8 mouse cellular contexts compared by ENCODE assay signal in the genomic region with DNA sequence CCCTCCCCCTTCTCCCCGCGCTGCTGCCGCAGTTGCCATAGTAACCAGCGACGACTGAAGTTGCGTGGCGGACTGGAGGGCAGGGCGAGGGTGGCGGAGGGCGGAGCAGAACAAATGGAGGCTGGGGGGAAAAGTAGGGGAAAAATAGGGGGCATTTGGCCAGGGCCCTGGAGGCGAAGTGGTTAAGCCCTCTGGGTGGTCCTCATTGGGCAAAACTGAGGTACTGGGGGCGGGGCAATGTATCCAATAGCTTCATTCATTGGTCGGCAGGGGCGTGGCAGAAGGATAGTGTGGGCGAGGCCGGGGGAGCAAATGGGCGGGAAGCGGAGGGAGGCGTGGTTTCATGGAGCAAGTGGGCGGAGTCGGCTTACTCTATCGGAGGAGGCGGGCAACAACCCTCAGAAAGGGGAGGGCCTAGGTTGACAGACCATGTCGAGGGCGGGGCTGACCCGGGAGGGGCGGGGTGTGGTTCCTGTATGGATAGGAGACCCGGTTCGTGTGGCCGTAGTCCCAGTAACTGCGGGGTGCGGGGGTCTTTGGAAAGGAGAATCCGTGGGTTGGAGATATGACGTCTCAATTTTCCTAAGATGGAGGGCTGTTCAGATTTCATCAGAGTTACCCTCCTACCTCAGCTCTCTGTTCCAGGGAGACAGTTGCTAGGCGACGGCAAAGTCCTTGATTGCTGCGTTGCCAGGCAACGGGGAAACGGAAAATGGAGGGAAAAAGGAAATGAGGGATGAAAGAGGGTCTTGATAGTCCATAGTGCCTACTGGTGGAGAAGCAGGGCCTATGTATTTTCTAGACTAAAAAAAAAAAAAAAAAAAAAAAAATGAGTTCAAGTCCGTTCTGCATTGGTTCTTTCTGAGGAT. TPM values are rescaled to one million over a fixed set of nuclear protein-coding genes. Genes with fewer than 3 reads are reported as not detected.
DNase-seq lines count a peak whose midpoint lies in the region; ATAC-seq lines count a peak whose summit lies in the region.

No protein-coding gene starts in this region.

- peaks cover 23% of the 10 kb centered on the region for H3K4me1 ChIP-seq in hindbrain, embryonic 11.5 days (replicated peaks; ENCODE audit: control insufficient read depth, insufficient read depth, low read length)

- H3K27me3 ChIP-seq in hindbrain, embryonic 11.5 days (ENCODE audit: control insufficient read depth, insufficient read depth, low read length), result no peaks in the 10 kb centered on the region

- peak overlapping the region; percentile 85 for H3K27ac ChIP-seq in hindbrain, embryonic 11.5 days (ENCODE audit: low read depth, low read length)

- DNase-seq in MN1 (ENCODE audit: low spot score), result peak; percentile 97
- DNase-seq in cerebellum, adult 9-10 months, result peak; percentile 98
- peak; percentile 100 for DNase-seq in hindbrain, embryonic 11.5 days (ENCODE audit: low spot score)
- peak; percentile 99 for DNase-seq in layer of hippocampus, postnatal 10 days (ENCODE audit: low spot score in 2 of 2)
- peak; percentile 98 for DNase-seq in lung, postnatal 10 days
- peak; percentile 94 for DNase-seq in ovary, postnatal 36 days (ENCODE audit: low spot score)
- peak; percentile 94 for DNase-seq in thymus, postnatal 25 days

- ATAC-seq in frontal cortex, adult (ENCODE audit: low TSS enrichment), result peak; percentile 32
- peak; percentile 79 for ATAC-seq in hindbrain, embryonic 11.5 days (ENCODE audit: low FRiP score)

- H3K9ac ChIP-seq in hindbrain, embryonic 11.5 days (ENCODE audit: low read depth, low read length), result peak overlapping the region; percentile 44; the same call in 1 of the 2 replicates

- H3K4me2 ChIP-seq in hindbrain, embryonic 11.5 days (replicated peaks; ENCODE audit: low read depth, low read length), result peak overlapping the region; percentile 82

- peak overlapping the region; percentile 51 for H3K4me3 ChIP-seq in hindbrain, embryonic 11.5 days (ENCODE audit: low read depth, low read length)

- H3K9me3 ChIP-seq in hindbrain, embryonic 11.5 days (ENCODE audit: control insufficient read depth, low read length), result no peaks in the 10 kb centered on the region

- 1% methylated on average over 40 of the region's 40 CpGs for WGBS in hindbrain, embryonic 11.5 days

- no peaks in the 10 kb centered on the region for H3K36me3 ChIP-seq in hindbrain, embryonic 11.5 days (ENCODE audit: control insufficient read depth, insufficient read depth, low read length)

RNA-seq across cellular contexts. Expression of gene Dlg4, which starts 4.8 kb away (rescaled TPM):
- polyA plus RNA-seq in hindbrain, embryonic 11.5 days (2014; fragmentation: Nextera tagmentation; extraction: Ambion mirVana), result 13.2 and 18.7 TPM in 2 replicates
- 100 to 1,000 TPM; 705 to 717 TPM for total RNA-seq in layer of hippocampus, postnatal 10 days (2021)

RNA-seq across cellular contexts. Expression of gene Acadvl, which starts 6.3 kb away (rescaled TPM):
- 45.1 and 52.1 TPM in 2 replicates for polyA plus RNA-seq in hindbrain, embryonic 11.5 days (2014; fragmentation: Nextera tagmentation; extraction: Ambion mirVana)
- 10 to 100 TPM; 55.7 to 57.6 TPM for total RNA-seq in layer of hippocampus, postnatal 10 days (2021)

RNA-seq across cellular contexts. Expression of gene Dvl2, which starts 21.1 kb away (rescaled TPM):
- 24.6 and 27.2 TPM in 2 replicates for polyA plus RNA-seq in hindbrain, embryonic 11.5 days (2014; fragmentation: Nextera tagmentation; extraction: Ambion mirVana)
- total RNA-seq in layer of hippocampus, postnatal 10 days (2021), result 10 to 100 TPM; 26.1 to 38.9 TPM

RNA-seq across cellular contexts. Expression of gene Phf23, which starts 25.9 kb away (rescaled TPM):
- polyA plus RNA-seq in hindbrain, embryonic 11.5 days (2014; fragmentation: Nextera tagmentation; extraction: Ambion mirVana), result 56.7 and 57.5 TPM in 2 replicates
- total RNA-seq in layer of hippocampus, postnatal 10 days (2021), result 10 to 100 TPM; 40.1 to 43.7 TPM

RNA-seq across cellular contexts. Expression of gene Gabarap, which starts 30.6 kb away (rescaled TPM):
- polyA plus RNA-seq in hindbrain, embryonic 11.5 days (2014; fragmentation: Nextera tagmentation; extraction: Ambion mirVana), result 621 and 643 TPM in 2 replicates
- total RNA-seq in layer of hippocampus, postnatal 10 days (2021), result 100 to 1,000 TPM; 256 to 267 TPM

Comparison
In these comparisons a context has a peak if more than half of its experiments do, and no peak if none do; other contexts are left out.
1. Peak in every context shown above with its lines: DNase-seq, ATAC-seq, H3K4me3 ChIP-seq and H3K27ac ChIP-seq.